Mouse (Mus musculus) myocyte (in vitro differentiated cells): ENCODE results near the gene Gm21988. TPM values are rescaled to one million over a fixed set of nuclear protein-coding genes. Genes with fewer than 3 reads are reported as not detected.
A peak's percentile ranks its signal among the peaks of the same experiment; 100 is the strongest.

Experiments
- H3K27me3 ChIP-seq: one replicate; pipeline ENCODE4 v1.6.1; 2011; ENCODE audit not compliant: control insufficient read depth, insufficient read depth, insufficient read length
- H3K36me3 ChIP-seq: one replicate; pipeline ENCODE4 v1.6.1; 2011; ENCODE audit not compliant: control insufficient read depth, insufficient read depth
- H3K4me2 ChIP-seq: one replicate; pipeline ENCODE4 v1.6.1; 2011; ENCODE audit warnings: low read depth, control low read depth
- H3K4me3 ChIP-seq: one replicate; pipeline ENCODE4 v1.5.1; 2011; ENCODE audit warnings: mild to moderate bottlenecking, control low read depth, moderate library complexity
- H3K79me2 ChIP-seq: one replicate; pipeline ENCODE4 v1.6.1; 2011; ENCODE audit not compliant: control insufficient read depth, insufficient read depth
- H3ac ChIP-seq: one replicate; pipeline ENCODE4 v1.6.1; 2011; ENCODE audit not compliant: control insufficient read depth, insufficient read length
- CEBPB ChIP-seq: IDR thresholded peaks from 2 replicates; pipeline ENCODE4 v1.6.1; 2011; ENCODE audit warnings: mild to moderate bottlenecking, moderate library complexity; ENCODE audit not compliant: poor library complexity, insufficient read depth, severe bottlenecking
- E2F4 ChIP-seq: IDR thresholded peaks from one replicate; pipeline ENCODE4 v1.6.1; 2011; ENCODE audit warnings: mild to moderate bottlenecking, control low read depth, moderate library complexity; ENCODE audit not compliant: insufficient read depth
- MAX ChIP-seq: IDR thresholded peaks from one replicate; pipeline ENCODE4 v1.6.1; 2011; ENCODE audit warnings: low read depth, mild to moderate bottlenecking, control low read depth
- MYOD1 ChIP-seq, 3 experiments: IDR thresholded peaks; one replicate each; pipeline ENCODE4 v1.6.1; 2011; ENCODE audit warnings: control low read depth in 2 of 3, low read depth in 2 of 3, mild to moderate bottlenecking in 2 of 3, moderate library complexity in 1 of 3; ENCODE audit not compliant: insufficient read length in 2 of 3, control insufficient read depth in 1 of 3
- MYOG ChIP-seq, 3 experiments: IDR thresholded peaks; one replicate each; pipeline ENCODE4 v1.6.1; 2011; ENCODE audit warnings: control low read depth in 2 of 3, low read depth in 2 of 3, mild to moderate bottlenecking in 2 of 3; ENCODE audit not compliant: insufficient read length in 2 of 3, control insufficient read depth in 1 of 3, insufficient read depth in 1 of 3
- POLR2A ChIP-seq: IDR thresholded peaks from one replicate; pipeline ENCODE4 v1.6.1; 2011; ENCODE audit warnings: low read depth, mild to moderate bottlenecking, control low read depth, moderate library complexity; ENCODE audit not compliant: insufficient read length
- POLR2AphosphoS2 ChIP-seq: IDR thresholded peaks from one replicate; pipeline ENCODE4 v1.6.1; 2011; ENCODE audit warnings: low read depth, control low read depth; ENCODE audit not compliant: insufficient read length
- REST ChIP-seq: IDR thresholded peaks from one replicate; pipeline ENCODE4 v1.6.1; 2011; ENCODE audit warnings: mild to moderate bottlenecking, control low read depth, moderate library complexity; ENCODE audit not compliant: insufficient read depth, insufficient read length
- SRF ChIP-seq: IDR thresholded peaks from one replicate; pipeline ENCODE4 v1.6.1; 2011; ENCODE audit warnings: low read depth; ENCODE audit not compliant: control insufficient read depth, insufficient read length
- TCF12 ChIP-seq: IDR thresholded peaks from one replicate; pipeline ENCODE4 v1.6.1; 2011; ENCODE audit warnings: mild to moderate bottlenecking, control low read depth; ENCODE audit not compliant: poor library complexity, insufficient read depth, severe bottlenecking
- TCF3 ChIP-seq: IDR thresholded peaks from one replicate; pipeline ENCODE4 v1.6.1; 2011; ENCODE audit warnings: low read depth, control low read depth; ENCODE audit not compliant: insufficient read length
- USF1 ChIP-seq: IDR thresholded peaks from one replicate; pipeline ENCODE4 v1.6.1; 2011; ENCODE audit warnings: low read depth, mild to moderate bottlenecking, control low read depth, moderate library complexity
- polyA plus RNA-seq: library from polyadenylated mRNA; unstranded; fragments of >200 nt; fragmentation: generic; extraction: Trizol; gene quantifications from one replicate; pipeline ENCODE4 v1.2.1, GENCODE M21; 2012; ENCODE audit warnings: missing spikeins

The Gm21988 gene
- polyA plus RNA-seq, 1 experiment = 9.2 TPM

DNA sequence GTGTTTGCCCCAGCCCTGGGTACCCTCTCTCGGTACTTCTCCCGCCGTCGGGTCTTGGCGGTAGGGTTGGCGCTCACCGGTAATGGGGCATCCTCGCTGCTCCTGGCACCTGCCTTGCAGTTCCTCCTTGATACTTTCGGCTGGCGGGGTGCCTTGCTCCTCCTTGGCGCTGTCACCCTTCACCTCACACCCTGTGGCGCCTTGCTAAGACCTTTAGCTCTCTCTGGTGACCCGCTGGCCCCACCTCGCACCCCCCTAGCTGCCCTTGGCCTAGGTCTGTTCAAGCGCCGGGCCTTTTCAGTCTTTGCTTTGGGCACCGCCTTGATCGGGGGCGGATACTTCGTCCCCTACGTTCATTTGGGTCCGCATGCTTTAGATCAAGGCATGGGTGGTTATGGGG, 24.3 kb downstream of the Gm21988 start:
- no peaks in the 10 kb centered on the region for H3K36me3 ChIP-seq
- no peaks in the 10 kb centered on the region for H3K79me2 ChIP-seq
- H3ac ChIP-seq = no peak overlapping the region
- TF ChIP-seq REST (no peak), POLR2AphosphoS2 (peak; percentile 54)
- H3K27me3 ChIP-seq = no peaks in the 10 kb centered on the region
- peak overlapping the region; percentile 30 for H3K4me3 ChIP-seq
- peak overlapping the region; percentile 92 for H3K4me2 ChIP-seq

- Histone ChIP-seq H3K36me3 (no peaks in the 10 kb centered on the region), H3ac (peak overlapping the region; percentile 6), H3K4me3 (peak overlapping the region; percentile 30), H3K4me2 (peak overlapping the region; percentile 92), H3K27me3 (no peaks in the 10 kb centered on the region), H3K79me2 (no peaks in the 10 kb centered on the region)
- TF ChIP-seq MAX (no peak), TCF12 (no peak), POLR2A (no peak), SRF (no peak), REST (no peak), TCF3 (no peak), USF1 (no peak)
Measured at GRCm38 (mm10) chr11:70214856-70215209, 24.8 kb downstream of the Gm21988 start.

GRCm38 (mm10) chr11:70214191-70214855, 25.3 kb downstream of the Gm21988 start:
- Histone ChIP-seq H3K4me2 (peak overlapping the region; percentile 92), H3K36me3 (no peaks in the 10 kb centered on the region), H3K27me3 (no peaks in the 10 kb centered on the region), H3ac (peak overlapping the region; percentile 6), H3K4me3 (peak overlapping the region; percentile 30), H3K79me2 (no peaks in the 10 kb centered on the region)
- TF ChIP-seq SRF (no peak), E2F4 (no peak), POLR2AphosphoS2 (no peak), REST (no peak), USF1 (no peak), POLR2A (peak; percentile 12), MYOD1 (IDR thresholded peaks at IDR 0.05; ENCODE audit: control insufficient read depth in 1 of 3, insufficient read length in 2 of 3, low read depth in 2 of 3) (no peak)

DNA sequence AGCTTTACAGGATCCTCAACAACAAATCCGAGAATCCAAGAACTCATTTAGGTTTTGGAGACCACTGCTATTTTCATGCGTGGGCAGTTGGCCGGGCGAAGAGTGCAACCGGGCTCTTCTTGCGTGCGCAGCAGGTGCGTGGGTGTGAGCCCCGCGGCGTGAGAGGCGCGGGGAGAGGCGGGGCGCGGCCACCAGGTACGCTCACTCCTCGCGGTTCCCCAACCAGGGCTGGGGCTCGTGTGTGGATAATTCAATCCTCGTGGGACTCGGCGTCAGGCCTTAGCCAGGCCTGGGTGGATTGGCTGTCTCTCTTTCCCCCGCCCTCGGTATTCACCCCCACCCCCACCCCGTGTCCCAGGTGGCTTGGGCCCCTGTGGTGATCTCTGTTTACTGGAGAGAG, 25.9 kb downstream of the Gm21988 start:
- peak overlapping the region; percentile 92 for H3K4me2 ChIP-seq
- no peaks in the 10 kb centered on the region for H3K27me3 ChIP-seq
- H3K36me3 ChIP-seq = no peaks in the 10 kb centered on the region
- H3ac ChIP-seq = peak overlapping the region; percentile 6
- H3K4me3 ChIP-seq = peak overlapping the region; percentile 30
- no peaks in the 10 kb centered on the region for H3K79me2 ChIP-seq
- no peak for TF ChIP-seq POLR2A
- no peak for TF ChIP-seq MYOD1 (IDR thresholded peaks at IDR 0.05; ENCODE audit: control insufficient read depth in 1 of 3, insufficient read length in 2 of 3, low read depth in 2 of 3)
- TF ChIP-seq USF1 = no peak
- TF ChIP-seq CEBPB = no peak
- TF ChIP-seq POLR2AphosphoS2 = no peak
- TF ChIP-seq E2F4 = no peak
- TF ChIP-seq SRF = no peak
- TF ChIP-seq MYOG (IDR thresholded peaks at IDR 0.05; ENCODE audit: control insufficient read depth in 1 of 3, insufficient read depth in 1 of 3, insufficient read length in 2 of 3, low read depth in 2 of 3) = no peak

DNA sequence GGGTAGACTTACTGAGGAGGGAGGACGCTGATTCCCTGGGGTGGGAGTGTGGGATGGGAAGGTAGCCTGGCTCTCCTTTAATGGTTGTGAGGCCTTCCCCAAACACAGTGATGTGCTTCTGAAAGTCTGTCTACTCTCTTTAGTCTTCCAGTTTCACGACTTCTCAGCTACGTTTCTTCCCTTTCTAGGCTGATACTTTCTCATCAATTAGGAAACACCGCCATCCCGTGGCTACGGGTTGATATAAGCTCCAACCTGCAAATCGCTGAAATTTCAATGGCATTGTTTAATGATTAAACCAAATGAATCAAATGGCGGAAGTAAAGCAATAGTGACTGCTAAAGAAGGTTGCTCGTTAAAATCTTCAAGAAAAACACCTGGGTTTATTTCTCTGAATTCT, 26.7 kb downstream of the Gm21988 start:
- Histone ChIP-seq H3ac (no peak overlapping the region), H3K4me2 (peak overlapping the region; percentile 92), H3K4me3 (no peak overlapping the region), H3K27me3 (no peaks in the 10 kb centered on the region), H3K79me2 (no peaks in the 10 kb centered on the region), H3K36me3 (no peaks in the 10 kb centered on the region)
- TF ChIP-seq TCF3 (no peak), SRF (no peak), MAX (no peak), E2F4 (no peak), USF1 (no peak), CEBPB (no peak)

- TF ChIP-seq MYOD1 (IDR thresholded peaks at IDR 0.05; ENCODE audit: control insufficient read depth in 1 of 3, insufficient read length in 2 of 3, low read depth in 2 of 3) (no peak), POLR2AphosphoS2 (no peak), E2F4 (no peak), CEBPB (no peak), POLR2A (no peak), TCF3 (no peak)
- H3K79me2 ChIP-seq = no peaks in the 10 kb centered on the region
- H3K27me3 ChIP-seq = no peaks in the 10 kb centered on the region
- H3ac ChIP-seq = no peak within 1 kb of the TSS
- H3K4me3 ChIP-seq = peak within 1 kb of the TSS; percentile 30
- peak within 1 kb of the TSS; percentile 92 for H3K4me2 ChIP-seq
- H3K36me3 ChIP-seq = no peaks in the 10 kb centered on the region
Measured at GRCm38 (mm10) chr11:70212423-70212822, 27.2 kb downstream of the Gm21988 start, which contains the start of gene Slc16a11. Gene Slc16a11, plus strand, starts transcription at chr11:70212752.
